Mouse (Mus musculus) stomach, postnatal 0 days (tissue): ENCODE measurements around the gene Cldn24.

Experiments used
- CTCF ChIP-seq: IDR thresholded peaks from 2 replicates; pipeline ENCODE4 v1.5.1; 2016; ENCODE audit warnings: antibody characterized with exemption, low read depth, mild to moderate bottlenecking, moderate library complexity
- EP300 ChIP-seq: optimal IDR thresholded peaks from 2 replicates; pipeline ENCODE3; 2016; ENCODE audit warnings: antibody characterized with exemption

DNA sequence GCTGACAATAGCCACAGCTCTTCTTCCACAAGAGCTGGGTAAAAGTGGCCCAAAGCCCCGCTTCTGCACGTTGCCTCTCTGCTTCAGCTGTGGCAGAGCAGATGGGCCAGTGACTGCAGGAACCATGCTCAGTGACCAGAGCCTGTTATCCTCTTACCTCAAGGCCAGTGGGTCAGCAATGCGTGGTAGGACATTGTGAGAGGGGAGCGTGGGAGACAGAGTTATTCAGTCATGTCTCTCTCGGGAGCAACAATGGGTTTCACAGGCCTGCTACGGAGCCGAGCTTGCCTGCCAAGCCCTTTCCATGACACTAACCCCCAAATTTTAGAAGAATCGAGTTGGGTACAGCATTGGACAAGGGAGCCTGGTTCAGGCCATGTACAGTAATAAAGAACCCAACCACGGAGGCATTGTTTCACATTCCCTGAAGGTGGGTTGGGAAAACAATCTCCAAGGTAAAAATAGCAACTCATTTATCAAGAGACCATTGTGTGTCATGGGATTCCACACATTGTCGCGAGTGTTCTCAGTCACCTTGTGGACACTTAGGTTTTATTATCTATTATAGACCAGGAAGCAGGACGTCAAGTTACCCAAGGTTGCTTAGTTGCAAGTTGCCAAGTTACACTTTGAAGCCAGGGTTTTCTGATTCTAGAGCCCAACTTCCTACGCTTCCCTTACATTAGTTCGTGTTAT lies 11.8 kb upstream of the Cldn24 start:
- no peak for TF ChIP-seq EP300
- no peak for TF ChIP-seq CTCF
